Mouse (Mus musculus) heart, adult 10 weeks (tissue): ENCODE data around the gene Sod3. TPM values are rescaled to one million over a fixed set of nuclear protein-coding genes. Genes with fewer than 3 reads are reported as not detected.

ENCODE experiments used
- polyA plus RNA-seq: library from polyadenylated mRNA; stranded (reverse); fragments of 350-450 nt; fragmentation: Illumina TruSeq; extraction: RNeasy Lipid Tissue Mini Kit (QIAGEN cat#74804); gene quantifications from one replicate; pipeline ENCODE4 v1.2.3, GENCODE M21; 2014; ENCODE audit warnings: low read depth, low replicate concordance

Gene Sod3
- polyA plus RNA-seq, result 19.9 TPM

DNA sequence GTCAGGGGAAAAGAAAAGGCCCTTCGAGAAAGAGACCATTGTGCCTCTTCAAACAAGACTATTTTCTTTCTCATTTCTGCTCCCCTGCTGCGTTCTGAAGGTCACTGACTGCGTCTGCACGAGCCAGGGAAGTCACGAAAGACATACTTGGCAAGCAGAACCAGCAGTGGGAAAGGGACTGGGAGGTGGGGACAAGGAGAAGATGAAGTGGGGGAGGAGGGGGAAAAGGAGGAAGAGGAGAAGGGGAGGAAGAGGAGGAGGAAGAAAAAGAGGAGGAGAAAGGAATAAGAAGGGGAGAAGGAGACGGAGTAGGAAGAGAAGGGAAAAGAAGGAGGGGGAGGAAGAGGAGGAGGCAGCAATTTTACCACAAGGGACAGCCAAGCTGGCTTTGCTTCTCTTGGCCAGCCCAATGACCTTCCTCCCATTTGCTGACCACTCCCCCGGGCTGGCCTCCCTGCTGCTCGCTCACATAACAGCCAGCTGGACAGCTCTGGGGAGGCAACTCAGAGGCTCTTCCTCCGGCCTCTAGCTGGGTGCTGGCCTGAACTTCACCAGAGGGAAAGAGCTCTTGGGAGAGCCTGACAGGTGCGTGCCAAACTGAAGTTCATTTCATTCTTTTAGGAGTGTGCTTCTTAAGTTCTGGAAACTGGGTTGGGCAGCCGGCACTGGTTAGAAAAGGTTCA lies at the start of gene Sod3:
Gene Sod3 (plus strand): TSS at position 324 of the 683 bp plus-strand sequence.

Other genes starting within 250 kb of the Sod3 start
- 71.3 TPM for gene Dhx15, start 173.3 kb upstream of the Sod3 start, polyA plus RNA-seq
- gene Ccdc149, start 107.7 kb downstream of the Sod3 start, polyA plus RNA-seq, result 6.5 TPM
- 0.84 TPM for gene Lgi2, start 202.7 kb downstream of the Sod3 start, polyA plus RNA-seq